Mouse (Mus musculus): ENCODE measurements around the gene Sh3bp5.

GRCm38 (mm10) chr14:31412651-31413056 lies 23.2 kb downstream of the Sh3bp5 start:
- no peak for TF ChIP-seq CTCF (IDR thresholded peaks at IDR 0.05; ENCODE audit: low read depth, low read length)
- no peak for TF ChIP-seq POLR2A (IDR thresholded peaks at IDR 0.05; ENCODE audit: borderline replicate concordance, low read depth, low read length)

All from bone marrow macrophage, adult 2 months (primary cell).